Mouse (Mus musculus): ENCODE data around the gene Rnf157. TPM values are rescaled to one million over a fixed set of nuclear protein-coding genes. Genes with fewer than 3 reads are reported as not detected.
"Not testable (repeated sequence)": the region's sequence is repeated elsewhere in the genome, so short reads cannot be mapped to it uniquely, and the experiment has no call there.

The Rnf157 gene
- polyA plus RNA-seq, 1 experiment from 2014 or later, result 8.6 TPM

DNA sequence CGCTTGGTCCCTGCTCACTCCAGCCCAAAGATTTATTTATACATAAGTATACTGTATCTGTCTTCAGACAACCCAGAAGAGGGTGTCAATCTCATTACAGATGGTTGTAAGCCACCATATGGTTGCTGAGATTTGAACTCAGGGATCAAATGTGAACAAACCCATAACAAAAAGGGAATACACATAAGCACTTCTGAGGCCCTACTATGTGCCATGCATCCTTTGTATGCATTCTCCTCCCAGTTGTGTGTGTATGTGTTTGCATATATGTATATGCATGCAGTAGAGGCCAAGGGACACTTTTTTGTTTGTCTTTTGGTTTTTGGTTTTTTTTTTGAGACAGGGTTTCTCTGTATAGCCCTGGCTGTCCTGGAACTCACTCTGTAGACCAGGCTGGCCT, 46.2 kb downstream of the Rnf157 start:
- Histone ChIP-seq H3K36me3 (ENCODE audit: control insufficient read depth, insufficient read depth, low read length) (no peaks in the 10 kb centered on the region), H3K27ac (ENCODE audit: low read depth, low read length) (no peak overlapping the region), H3K4me1 (ENCODE audit: control insufficient read depth, insufficient read depth, low read length) (peaks cover 9% of the 10 kb centered on the region; the same call in 1 of the 2 replicates), H3K4me3 (ENCODE audit: low read depth, low read length) (no peak overlapping the region), H3K4me2 (no peak overlapping the region), H3K9ac (ENCODE audit: low read depth, low read length) (no peak overlapping the region), H3K27me3 (ENCODE audit: control insufficient read depth, insufficient read depth, low read length) (no peaks in the 10 kb centered on the region), H3K9me3 (replicated peaks; ENCODE audit: control insufficient read depth, low read length) (no peaks in the 10 kb centered on the region)
- no peak for ATAC-seq (replicated peaks; ENCODE audit: insufficient number of reproducible peaks, low FRiP score, low TSS enrichment)
- WGBS (ENCODE audit: insufficient replicate concordance), result 78% methylated on average over 1 of the region's 1 CpGs

DNA sequence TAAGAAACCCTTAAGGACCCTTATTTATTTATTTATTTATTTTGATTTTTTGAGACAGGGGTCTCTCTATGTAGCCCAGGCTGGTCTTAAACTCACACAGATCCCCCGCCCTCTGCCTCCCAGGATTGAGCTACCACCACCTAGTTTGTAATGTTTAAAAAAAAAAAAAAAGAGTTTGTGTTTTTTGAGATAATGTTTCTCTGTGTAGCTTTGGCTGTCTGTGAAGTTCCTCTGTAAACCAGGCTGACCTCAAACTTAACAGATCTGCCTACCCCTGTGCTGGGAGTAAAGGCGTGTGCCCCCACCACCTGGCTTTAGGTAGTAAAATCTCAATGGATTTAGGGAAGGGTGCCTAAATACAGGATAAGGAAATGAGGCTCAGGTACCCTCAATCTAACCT, 46.7 kb downstream of the Rnf157 start:
- no peak for ATAC-seq (replicated peaks; ENCODE audit: insufficient number of reproducible peaks, low FRiP score, low TSS enrichment)

DNA sequence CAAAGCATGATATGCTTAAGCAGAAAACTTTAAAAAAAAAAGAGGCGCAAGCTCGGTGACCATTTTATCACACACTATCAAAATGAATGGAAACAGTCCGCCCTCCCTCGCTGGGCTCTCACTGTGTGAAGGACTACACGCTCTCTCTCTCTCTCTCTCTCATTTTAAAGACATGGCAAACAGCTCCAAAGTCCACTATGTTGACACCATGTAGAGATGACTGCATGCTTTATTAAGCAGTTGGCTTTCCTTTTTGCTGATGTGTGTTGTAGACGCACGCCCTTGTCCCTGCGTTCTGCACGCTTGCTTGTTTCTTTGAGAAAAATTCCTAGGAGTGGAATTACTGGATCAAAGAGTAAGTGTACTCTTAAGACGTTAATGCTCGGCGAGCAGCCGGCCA, 47.4 kb downstream of the Rnf157 start:
- peaks cover 3% of the 10 kb centered on the region; the same call in 1 of the 2 replicates for H3K4me1 ChIP-seq (ENCODE audit: control insufficient read depth, insufficient read depth, low read length)
- 73% methylated on average over 13 of the region's 13 CpGs for WGBS (ENCODE audit: insufficient replicate concordance)
- no peak overlapping the region for H3K27ac ChIP-seq (ENCODE audit: low read depth, low read length)
- no peak overlapping the region for H3K9ac ChIP-seq (ENCODE audit: low read depth, low read length)
- H3K9me3 ChIP-seq (replicated peaks; ENCODE audit: control insufficient read depth, low read length), result no peaks in the 10 kb centered on the region
- no peak overlapping the region for H3K4me2 ChIP-seq
- no peak for ATAC-seq (replicated peaks; ENCODE audit: insufficient number of reproducible peaks, low FRiP score, low TSS enrichment)
- H3K27me3 ChIP-seq (ENCODE audit: control insufficient read depth, insufficient read depth, low read length), result no peaks in the 10 kb centered on the region
- H3K4me3 ChIP-seq (ENCODE audit: low read depth, low read length), result no peak overlapping the region
- no peaks in the 10 kb centered on the region for H3K36me3 ChIP-seq (ENCODE audit: control insufficient read depth, insufficient read depth, low read length)

More for the DNA sequence above, 46.7 kb downstream of the Rnf157 start:
- Histone ChIP-seq H3K4me2 (no peak overlapping the region), H3K4me3 (ENCODE audit: low read depth, low read length) (no peak overlapping the region), H3K4me1 (ENCODE audit: control insufficient read depth, insufficient read depth, low read length) (peaks cover 4% of the 10 kb centered on the region; the same call in 1 of the 2 replicates), H3K36me3 (ENCODE audit: control insufficient read depth, insufficient read depth, low read length) (no peaks in the 10 kb centered on the region), H3K9me3 (replicated peaks; ENCODE audit: control insufficient read depth, low read length) (no peaks in the 10 kb centered on the region), H3K27ac (ENCODE audit: low read depth, low read length) (no peak overlapping the region), H3K27me3 (ENCODE audit: control insufficient read depth, insufficient read depth, low read length) (no peaks in the 10 kb centered on the region), H3K9ac (ENCODE audit: low read depth, low read length) (no peak overlapping the region)
- 76% methylated on average over 2 of the region's 2 CpGs for WGBS (ENCODE audit: insufficient replicate concordance)

DNA sequence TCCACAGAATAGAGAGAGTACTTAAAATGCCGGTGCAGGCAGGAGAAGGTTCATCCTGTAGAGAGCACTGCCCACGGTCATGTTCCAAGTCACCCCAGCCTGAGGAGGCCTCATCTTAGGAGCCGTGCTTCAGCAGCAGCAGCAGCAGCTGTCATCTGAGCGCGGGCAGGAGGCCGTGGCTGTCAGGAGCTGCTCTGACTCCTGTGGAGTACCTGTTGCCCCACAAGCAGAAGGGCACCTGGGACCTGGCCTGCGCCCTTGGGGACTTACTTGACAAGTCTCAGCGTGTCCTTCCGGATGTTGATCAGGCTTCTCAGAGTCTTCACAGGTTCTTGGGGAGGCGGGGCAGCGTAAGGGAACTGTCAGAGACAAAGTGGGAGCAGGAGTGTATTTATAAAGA, 50.8 kb downstream of the Rnf157 start:
- no peak overlapping the region for H3K27ac ChIP-seq (ENCODE audit: low read depth, low read length)
- no peak overlapping the region for H3K9ac ChIP-seq (ENCODE audit: low read depth, low read length)

DNA sequence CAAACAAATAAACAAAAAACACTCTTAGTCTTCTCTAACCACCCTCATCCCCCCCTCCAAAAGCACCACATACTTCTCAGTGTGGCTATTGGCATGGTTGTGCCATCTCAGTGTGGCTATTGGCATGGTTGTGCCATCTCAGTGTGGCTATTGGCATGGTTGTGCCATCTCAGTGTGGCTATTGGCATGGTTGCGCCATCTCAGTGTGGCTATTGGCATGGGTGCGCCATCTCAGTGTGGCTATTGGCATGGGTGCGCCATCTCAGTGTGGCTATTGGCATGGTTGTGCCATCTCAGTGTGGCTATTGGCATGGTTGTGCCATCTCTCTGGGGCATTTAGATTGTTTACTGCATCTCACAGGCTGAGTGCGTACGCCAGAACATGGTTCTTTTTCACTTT, 51.9 kb downstream of the Rnf157 start:
- ATAC-seq (replicated peaks; ENCODE audit: insufficient number of reproducible peaks, low FRiP score, low TSS enrichment); H3K9ac ChIP-seq (ENCODE audit: low read depth, low read length); H3K4me2 ChIP-seq; H3K27ac ChIP-seq (ENCODE audit: low read depth, low read length); H3K36me3 ChIP-seq (ENCODE audit: control insufficient read depth, insufficient read depth, low read length); H3K4me3 ChIP-seq (ENCODE audit: low read depth, low read length); H3K27me3 ChIP-seq (ENCODE audit: control insufficient read depth, insufficient read depth, low read length); H3K4me1 ChIP-seq (ENCODE audit: control insufficient read depth, insufficient read depth, low read length); H3K9me3 ChIP-seq (replicated peaks; ENCODE audit: control insufficient read depth, low read length): not testable (repeated sequence)
- 94% methylated on average over 5 of the region's 5 CpGs for WGBS (ENCODE audit: insufficient replicate concordance)

More for the DNA sequence above, 50.8 kb downstream of the Rnf157 start:
- H3K4me2 ChIP-seq, result no peak overlapping the region
- 46% methylated on average over 11 of the region's 11 CpGs for WGBS (ENCODE audit: insufficient replicate concordance)
- H3K4me3 ChIP-seq (ENCODE audit: low read depth, low read length), result no peak overlapping the region
- no peaks in the 10 kb centered on the region for H3K4me1 ChIP-seq (ENCODE audit: control insufficient read depth, insufficient read depth, low read length)
- H3K27me3 ChIP-seq (ENCODE audit: control insufficient read depth, insufficient read depth, low read length), result no peaks in the 10 kb centered on the region
- H3K9me3 ChIP-seq (replicated peaks; ENCODE audit: control insufficient read depth, low read length), result no peaks in the 10 kb centered on the region
- ATAC-seq (replicated peaks; ENCODE audit: insufficient number of reproducible peaks, low FRiP score, low TSS enrichment), result no peak
- H3K36me3 ChIP-seq (ENCODE audit: control insufficient read depth, insufficient read depth, low read length), result no peaks in the 10 kb centered on the region

DNA sequence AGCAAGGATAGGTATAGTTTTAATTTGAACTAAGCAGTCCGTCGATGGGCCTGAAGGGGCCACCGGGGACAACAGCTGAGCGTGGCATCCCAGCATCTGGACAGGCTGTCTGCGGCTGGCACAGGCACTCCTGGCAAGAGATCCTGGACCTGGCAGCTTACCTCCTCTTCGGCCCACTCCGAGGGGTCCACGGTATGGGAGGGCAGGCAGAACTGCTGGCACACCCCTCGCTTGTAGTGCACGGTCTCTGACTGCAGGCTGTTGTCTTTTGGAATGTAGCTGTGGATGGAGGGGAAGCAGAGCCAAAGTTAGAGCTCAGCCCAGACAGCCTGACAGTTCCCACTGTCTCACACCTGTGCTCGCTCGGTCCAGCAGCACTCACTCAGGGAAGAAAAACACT, 53.2 kb downstream of the Rnf157 start:
- no peaks in the 10 kb centered on the region for H3K4me1 ChIP-seq (ENCODE audit: control insufficient read depth, insufficient read depth, low read length)
- H3K36me3 ChIP-seq (ENCODE audit: control insufficient read depth, insufficient read depth, low read length), result peaks cover 3% of the 10 kb centered on the region; the same call in 1 of the 2 replicates
- H3K4me2 ChIP-seq, result no peak overlapping the region
- H3K27ac ChIP-seq (ENCODE audit: low read depth, low read length), result no peak overlapping the region
- WGBS (ENCODE audit: insufficient replicate concordance), result 79% methylated on average over 12 of the region's 12 CpGs
- H3K9ac ChIP-seq (ENCODE audit: low read depth, low read length), result no peak overlapping the region
- no peaks in the 10 kb centered on the region for H3K27me3 ChIP-seq (ENCODE audit: control insufficient read depth, insufficient read depth, low read length)
- no peak overlapping the region for H3K4me3 ChIP-seq (ENCODE audit: low read depth, low read length)
- no peak for ATAC-seq (replicated peaks; ENCODE audit: insufficient number of reproducible peaks, low FRiP score, low TSS enrichment)
- no peaks in the 10 kb centered on the region for H3K9me3 ChIP-seq (replicated peaks; ENCODE audit: control insufficient read depth, low read length)

DNA sequence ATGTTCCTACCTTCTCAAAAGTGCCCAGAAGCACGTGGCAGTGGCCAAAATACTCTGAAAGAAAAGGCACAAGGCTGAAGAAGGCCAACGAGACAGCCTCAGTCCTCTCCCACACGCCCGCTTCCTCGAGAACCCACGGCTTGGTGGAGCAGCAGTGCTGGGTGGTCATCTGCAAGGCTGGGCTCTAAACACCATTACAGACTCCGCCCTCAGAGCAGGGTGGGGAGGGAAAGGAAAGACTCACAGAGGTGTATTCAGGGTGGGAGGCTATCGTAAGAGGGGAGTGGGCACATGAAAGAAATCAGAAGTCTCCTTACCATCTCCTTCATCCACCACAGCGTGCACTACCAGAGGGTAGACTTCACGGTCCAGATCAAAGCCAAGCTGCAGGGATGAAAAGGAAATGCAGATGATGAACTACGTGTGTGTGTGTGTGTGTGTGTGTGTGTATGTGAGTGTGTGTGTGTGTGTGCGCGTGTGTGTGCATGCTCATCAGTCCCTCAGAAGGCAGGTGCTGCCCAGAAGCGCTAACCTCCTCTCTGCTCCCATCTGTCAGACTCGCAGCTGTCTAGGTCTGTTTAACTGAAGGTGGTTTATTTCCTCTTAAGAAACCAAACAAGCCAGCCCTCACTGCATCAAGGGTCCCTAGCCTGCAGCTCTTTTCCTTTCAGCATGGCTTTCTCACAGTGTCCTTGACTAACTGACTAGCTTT, 53.8 kb downstream of the Rnf157 start:
- Histone ChIP-seq H3K9me3 (replicated peaks; ENCODE audit: control insufficient read depth, low read length) (no peaks in the 10 kb centered on the region), H3K4me3 (ENCODE audit: low read depth, low read length) (no peak overlapping the region), H3K36me3 (ENCODE audit: control insufficient read depth, insufficient read depth, low read length) (peaks cover 3% of the 10 kb centered on the region; the same call in 1 of the 2 replicates), H3K9ac (ENCODE audit: low read depth, low read length) (no peak overlapping the region), H3K4me2 (no peak overlapping the region), H3K27me3 (ENCODE audit: control insufficient read depth, insufficient read depth, low read length) (no peaks in the 10 kb centered on the region), H3K4me1 (ENCODE audit: control insufficient read depth, insufficient read depth, low read length) (no peaks in the 10 kb centered on the region), H3K27ac (ENCODE audit: low read depth, low read length) (no peak overlapping the region)
- 71% methylated on average over 15 of the region's 15 CpGs for whole genome bisulfite sequencing (ENCODE audit: insufficient replicate concordance)
- no peak for ATAC-seq (replicated peaks; ENCODE audit: insufficient number of reproducible peaks, low FRiP score, low TSS enrichment)

DNA sequence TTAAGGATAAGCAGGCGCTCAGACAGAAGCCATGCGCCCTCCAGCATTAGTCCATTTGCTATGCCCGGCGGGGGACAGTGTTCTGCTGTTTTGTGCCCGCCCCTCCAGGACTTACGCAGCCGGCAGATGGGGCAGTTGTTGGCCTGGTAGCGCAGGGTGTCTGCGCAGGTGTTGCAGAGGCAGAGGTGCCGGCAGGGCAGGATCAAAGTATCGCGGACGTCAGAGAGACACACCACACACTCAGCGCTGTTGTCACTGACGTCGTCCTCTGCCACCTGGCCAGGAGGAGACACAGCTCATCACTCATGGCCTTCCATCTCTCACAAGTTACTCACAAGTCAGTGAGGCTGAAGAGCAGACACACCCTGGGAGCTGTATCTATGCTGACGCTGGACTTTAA, 58.3 kb downstream of the Rnf157 start:
- Histone ChIP-seq H3K4me2 (no peak overlapping the region), H3K9me3 (replicated peaks; ENCODE audit: control insufficient read depth, low read length) (no peaks in the 10 kb centered on the region), H3K4me3 (ENCODE audit: low read depth, low read length) (no peak overlapping the region), H3K27me3 (ENCODE audit: control insufficient read depth, insufficient read depth, low read length) (no peaks in the 10 kb centered on the region), H3K4me1 (ENCODE audit: control insufficient read depth, insufficient read depth, low read length) (no peaks in the 10 kb centered on the region), H3K9ac (ENCODE audit: low read depth, low read length) (no peak overlapping the region), H3K36me3 (ENCODE audit: control insufficient read depth, insufficient read depth, low read length) (peaks cover 3% of the 10 kb centered on the region; the same call in 1 of the 2 replicates), H3K27ac (ENCODE audit: low read depth, low read length) (no peak overlapping the region; the same call in 1 of the 2 replicates)
- ATAC-seq (replicated peaks; ENCODE audit: insufficient number of reproducible peaks, low FRiP score, low TSS enrichment), result no peak
- WGBS (ENCODE audit: insufficient replicate concordance), result 38% methylated on average over 17 of the region's 17 CpGs

DNA sequence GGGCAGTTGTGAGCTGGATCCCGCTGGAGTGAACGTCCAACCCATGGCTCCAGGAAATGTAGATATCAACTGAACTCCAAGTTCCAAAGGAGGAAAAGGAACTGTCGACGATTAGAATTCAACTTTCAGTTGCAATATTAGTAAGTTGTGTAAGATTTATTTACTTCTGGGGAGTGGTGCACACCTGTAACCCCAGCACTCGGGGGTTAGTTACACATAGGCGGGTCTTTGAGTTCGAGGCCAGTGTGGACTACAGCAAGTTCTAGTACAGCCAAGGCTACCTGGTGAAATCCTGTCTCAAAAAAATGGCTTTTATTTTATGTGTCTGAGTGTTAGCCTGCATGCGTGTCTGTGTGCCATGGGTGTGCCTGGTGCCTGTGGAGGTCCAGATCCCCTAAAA, 59.3 kb downstream of the Rnf157 start:
- no peak overlapping the region for H3K4me3 ChIP-seq (ENCODE audit: low read depth, low read length)
- no peak overlapping the region for H3K27ac ChIP-seq (ENCODE audit: low read depth, low read length)
- no peak for ATAC-seq (replicated peaks; ENCODE audit: insufficient number of reproducible peaks, low FRiP score, low TSS enrichment)
- H3K4me1 ChIP-seq (ENCODE audit: control insufficient read depth, insufficient read depth, low read length), result no peaks in the 10 kb centered on the region
- H3K9me3 ChIP-seq (replicated peaks; ENCODE audit: control insufficient read depth, low read length), result no peaks in the 10 kb centered on the region
- no peak overlapping the region for H3K9ac ChIP-seq (ENCODE audit: low read depth, low read length)
- peaks cover 6% of the 10 kb centered on the region for H3K36me3 ChIP-seq (ENCODE audit: control insufficient read depth, insufficient read depth, low read length)
- 78% methylated on average over 8 of the region's 8 CpGs for WGBS (ENCODE audit: insufficient replicate concordance)
- H3K27me3 ChIP-seq (ENCODE audit: control insufficient read depth, insufficient read depth, low read length), result no peaks in the 10 kb centered on the region
- no peak overlapping the region for H3K4me2 ChIP-seq
